Mouse (Mus musculus) urinary bladder, postnatal 4 days (tissue): Measurements from ENCODE around the gene Cep170.

Experiments used
- DNase-seq, 2 experiments: peaks; one replicate each; pipeline ENCODE4 v3.0.0; 2021 to 2022; ENCODE audit warnings: low spot score in 2 of 2

The Cep170 gene

DNA sequence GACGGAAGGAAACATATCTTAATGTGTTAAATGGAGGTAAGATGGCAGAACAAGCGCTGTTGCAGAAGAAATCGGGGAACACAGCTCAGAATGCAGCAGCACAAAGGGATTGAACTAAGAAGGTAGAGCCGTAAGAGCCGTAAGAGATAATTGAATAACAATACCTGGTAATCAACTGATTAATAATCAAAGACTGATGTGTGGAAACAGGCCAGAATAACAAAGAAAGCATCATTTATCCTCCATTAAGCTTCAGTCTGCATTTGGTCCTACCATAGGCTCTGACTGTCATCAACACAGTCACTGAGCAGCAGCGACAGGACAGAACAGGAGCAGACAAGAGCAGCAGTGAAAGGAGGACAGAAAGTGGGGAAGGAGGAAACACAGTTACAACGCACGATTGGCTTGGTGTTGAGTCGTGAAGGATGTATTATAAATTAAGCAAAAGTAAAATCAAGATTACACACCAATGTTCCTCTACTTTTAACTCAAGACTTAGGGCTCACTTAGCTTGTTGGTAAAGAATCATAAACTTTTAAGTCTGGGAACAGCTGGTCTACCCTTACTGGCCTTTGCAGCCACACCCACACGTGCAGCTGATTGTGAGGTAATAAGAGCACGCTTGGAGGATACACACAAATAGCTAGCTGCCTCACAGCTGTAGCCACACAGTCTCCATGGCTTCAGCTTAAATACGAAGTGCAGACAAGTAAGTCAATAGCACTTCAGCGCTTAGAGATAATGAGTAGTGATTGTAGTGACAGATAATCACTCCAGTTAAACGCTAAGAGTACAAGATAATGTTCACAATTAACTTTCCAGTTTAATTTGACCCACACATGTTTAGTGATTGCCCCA, 59.8 kb downstream of the Cep170 start:
- no peak for DNase-seq

DNA sequence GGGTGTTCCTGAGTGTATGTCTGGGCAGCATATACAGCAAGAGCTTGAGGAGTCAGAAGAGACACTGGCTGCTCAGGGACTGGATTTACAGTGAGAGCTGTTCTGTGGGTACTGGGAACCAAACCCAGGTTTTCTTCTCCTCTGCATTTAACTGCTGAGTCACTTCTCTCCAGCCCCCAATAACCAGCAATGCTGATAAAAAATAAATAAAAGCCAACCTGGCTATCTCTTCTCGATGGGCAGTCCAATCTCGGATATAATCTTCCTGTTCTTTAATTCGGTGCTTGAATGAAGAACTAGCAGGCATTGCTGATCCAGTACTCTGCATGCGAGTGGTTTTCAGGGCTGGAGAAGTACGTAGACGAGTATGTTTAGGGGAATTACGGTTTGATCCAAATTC, 64.2 kb downstream of the Cep170 start:
- no peak for DNase-seq

DNA sequence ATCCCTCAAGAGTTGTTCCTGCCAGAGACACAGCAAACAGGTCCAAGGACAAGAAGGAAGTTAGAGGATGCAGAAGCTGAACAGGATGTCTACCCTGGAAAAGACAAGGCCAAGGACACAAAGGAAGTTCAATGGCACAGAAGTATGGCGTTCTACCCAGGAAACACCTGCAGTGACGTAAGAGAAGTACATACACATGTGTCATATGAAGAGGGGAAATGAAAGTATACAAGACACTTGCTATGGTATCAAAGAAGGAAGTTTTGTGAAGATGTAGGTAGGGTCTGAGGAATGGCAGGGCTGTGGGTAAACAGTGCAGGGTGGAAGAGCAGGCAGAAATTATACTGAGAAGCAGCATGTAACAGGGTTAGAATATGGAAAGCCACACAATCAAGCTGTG, 81.0 kb downstream of the Cep170 start:
- DNase-seq = no peak

GRCm38 (mm10) chr1:176730528-176730927, 83.3 kb downstream of the Cep170 start:
- DNase-seq = no peak

GRCm38 (mm10) chr1:176727372-176727771, 86.5 kb downstream of the Cep170 start:
- no peak for DNase-seq

GRCm38 (mm10) chr1:176724771-176725170, 89.1 kb downstream of the Cep170 start:
- no peak for DNase-seq

- no peak for DNase-seq
Observed at GRCm38 (mm10) chr1:176723858-176724713, 89.8 kb downstream of the Cep170 start.

DNA sequence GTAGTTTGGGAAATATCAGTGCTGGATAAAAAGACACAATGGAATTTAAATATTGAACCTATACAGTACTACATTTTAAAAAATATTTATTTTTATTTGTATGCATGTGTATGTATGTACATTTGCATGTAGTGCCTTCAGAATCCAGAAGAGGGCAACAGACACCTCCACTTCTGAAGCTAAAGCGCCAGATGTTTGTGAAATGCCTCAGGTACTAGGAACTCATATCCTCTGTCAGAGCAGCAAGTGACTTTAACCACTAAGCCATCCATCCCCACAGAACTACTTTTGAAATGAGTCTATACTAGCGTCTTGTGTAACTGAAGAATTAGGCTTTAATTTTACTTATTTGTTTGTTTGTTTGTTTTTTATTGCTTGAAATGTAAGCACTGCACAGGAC, 101.4 kb downstream of the Cep170 start:
- no peak for DNase-seq

DNA sequence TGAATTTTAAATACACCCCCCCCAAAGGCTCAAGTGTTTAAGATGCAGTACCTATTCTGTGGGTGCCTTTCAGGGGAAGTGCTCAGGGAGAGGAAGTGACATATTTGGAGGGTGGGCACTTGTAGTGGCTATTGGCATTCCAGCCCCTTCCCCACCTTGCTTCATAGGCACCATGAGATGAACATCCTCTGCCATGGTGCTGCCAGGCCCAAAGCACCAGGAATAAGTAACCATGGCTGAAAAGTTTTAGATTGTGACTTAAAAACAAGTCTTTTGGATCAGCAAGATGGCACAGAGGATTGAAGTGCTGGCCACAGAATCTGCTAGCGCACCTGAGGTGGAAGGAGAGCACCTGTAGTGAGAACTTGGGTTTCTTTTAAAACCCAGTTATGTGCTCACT, 113.6 kb downstream of the Cep170 start:
- DNase-seq = no peak

DNA sequence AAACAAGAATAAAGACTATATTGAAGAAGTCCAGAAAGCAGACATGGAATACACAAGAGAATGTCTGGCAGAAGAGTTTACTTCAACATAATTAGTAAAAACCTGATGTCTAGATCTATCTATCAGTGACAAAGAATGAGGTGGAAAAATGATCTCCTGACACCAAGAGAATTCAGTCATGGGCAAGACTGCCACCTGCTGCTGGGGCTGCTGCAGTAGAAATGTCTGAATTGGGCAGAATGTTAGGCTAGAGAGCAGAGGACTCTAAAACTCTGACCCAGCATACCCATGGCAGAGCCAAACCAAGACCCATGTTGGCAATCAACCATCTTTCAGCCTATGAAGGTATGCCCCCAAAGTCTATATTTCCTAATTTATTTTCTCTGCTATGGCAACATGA, 114.1 kb downstream of the Cep170 start:
- no peak for DNase-seq

DNA sequence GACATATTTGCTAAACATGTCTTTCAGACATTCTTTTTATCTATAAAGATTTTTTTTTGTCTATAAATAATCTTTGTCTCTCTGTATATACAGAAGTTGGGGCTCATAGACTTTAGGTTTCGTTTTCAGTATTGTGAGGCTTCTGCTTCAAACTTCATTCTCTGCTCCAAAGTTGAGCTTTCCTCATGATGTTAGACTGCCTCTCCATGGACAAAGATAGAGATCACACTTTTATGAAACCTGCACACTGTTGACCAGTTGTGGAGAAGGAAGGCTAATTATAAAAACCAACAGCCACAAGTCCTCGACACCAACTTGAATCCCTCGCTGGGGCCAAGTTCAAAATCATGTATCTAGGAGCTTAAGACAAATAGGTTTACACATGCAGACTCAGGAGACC, 115.2 kb downstream of the Cep170 start:
- no peak for DNase-seq

DNA sequence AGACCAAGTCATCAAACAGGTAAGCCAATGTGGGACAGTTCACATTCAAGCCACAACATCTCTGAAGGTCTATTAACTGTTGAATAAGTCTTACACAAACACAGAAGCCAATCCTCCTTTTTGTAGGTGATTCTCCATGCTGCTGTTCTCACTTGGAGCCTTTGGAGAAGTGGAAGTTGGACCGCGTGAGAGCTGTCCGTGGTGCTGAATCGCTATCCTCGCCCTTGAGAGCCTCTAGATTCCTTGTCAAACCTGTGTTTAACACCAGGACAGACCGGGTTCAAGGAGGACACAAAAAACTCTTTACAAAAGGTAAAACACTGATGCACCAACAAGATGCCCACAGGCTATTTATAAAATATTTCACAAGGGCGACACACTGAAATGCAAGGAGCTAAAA, 116.8 kb downstream of the Cep170 start:
- peak in 1 of 2 experiments; percentile 21 for DNase-seq

DNA sequence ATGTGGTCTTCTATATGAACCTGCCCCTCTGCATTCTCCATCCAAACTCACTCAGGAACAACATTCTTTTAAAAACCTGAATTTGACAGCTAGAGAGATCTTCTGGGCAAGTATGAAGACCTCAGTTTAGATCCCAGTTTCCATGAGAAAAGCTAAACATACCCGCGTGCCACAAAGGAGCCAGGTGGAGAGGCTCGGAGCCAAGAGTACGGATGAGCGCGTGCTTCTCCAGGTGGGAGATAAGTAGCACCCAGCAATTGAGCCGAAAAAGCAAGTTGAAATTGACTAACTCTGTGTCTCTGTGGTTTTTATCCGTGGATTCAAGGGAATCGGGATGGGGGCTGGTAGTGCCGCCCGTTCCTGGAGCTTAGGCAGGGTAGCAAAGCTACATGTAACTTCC, 122.8 kb downstream of the Cep170 start:
- no peak for DNase-seq

DNA sequence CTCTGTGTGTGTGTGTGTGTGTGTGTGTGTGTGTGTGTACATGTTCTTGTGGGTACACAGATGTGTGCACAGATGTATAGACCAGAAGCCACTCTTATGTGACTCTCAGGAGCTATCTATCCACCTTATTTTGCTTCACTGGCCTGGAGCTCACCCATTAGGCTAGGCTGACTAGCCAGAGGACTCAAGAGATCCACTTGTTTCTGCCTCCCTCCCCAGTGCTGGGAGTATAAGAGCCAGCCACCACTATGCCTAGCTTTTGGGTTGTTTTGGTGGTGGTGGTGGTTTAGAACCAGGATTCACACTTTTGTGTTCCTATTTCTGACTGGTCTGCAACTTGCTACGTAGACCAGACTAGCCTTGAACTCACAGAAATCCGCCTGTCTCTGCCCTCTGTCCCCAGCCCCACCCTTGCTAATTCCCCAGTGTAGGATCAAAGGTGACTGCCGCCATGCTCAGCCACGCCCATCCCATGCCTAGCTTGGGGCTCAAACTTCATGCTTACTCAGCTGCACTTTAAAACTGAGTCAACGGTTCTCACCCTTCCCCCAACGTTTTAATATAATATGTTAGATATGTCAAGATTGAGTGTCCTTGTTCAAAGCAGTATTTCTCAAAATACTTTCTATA, 125.5 kb downstream of the Cep170 start:
- DNase-seq = no peak
